Mouse (Mus musculus) ovary, adult 18-20 months (tissue): ENCODE measurements around the gene Speg.
A peak's percentile ranks its signal among the peaks of the same experiment; 100 is the strongest.

Experiments used
- DNase-seq: peaks from one replicate; pipeline ENCODE4 v3.0.0; 2022; ENCODE audit warnings: low spot score, mixed read lengths

The Speg gene

GRCm38 (mm10) chr1:75393846-75394245 lies 18.7 kb downstream of the Speg start:
- no peak for DNase-seq

DNA sequence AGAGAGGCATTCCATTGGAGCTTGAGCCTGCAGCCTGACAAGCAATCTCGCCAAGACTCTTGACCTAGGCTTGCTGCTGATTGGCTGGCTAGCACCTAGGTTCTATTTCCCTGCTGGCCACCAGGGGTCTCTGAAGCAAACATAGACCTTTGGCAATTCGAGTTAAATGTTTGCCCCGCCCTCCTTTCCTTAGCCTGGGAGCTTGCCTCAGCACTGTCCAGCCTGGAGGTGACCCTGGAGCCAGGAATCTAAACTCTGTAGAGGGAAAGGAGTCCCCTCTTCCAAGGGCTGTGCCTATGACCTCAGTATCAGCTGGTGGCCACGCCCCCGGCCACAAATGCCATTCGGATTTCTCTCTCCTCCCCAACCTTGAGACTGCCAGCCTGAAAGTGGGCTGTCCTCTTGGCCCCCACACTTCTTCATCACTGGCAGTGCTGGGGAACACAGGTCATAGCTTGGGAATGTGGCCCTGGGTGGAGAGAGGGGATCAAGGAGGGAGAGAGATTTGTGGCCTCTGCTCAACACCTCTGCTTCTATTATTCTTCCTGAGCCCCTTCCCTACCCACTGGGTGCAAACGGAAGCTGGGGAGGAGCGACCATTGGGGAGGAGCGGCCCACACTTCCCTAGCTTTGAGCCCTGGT lies 23.8 kb downstream of the Speg start:
- peak; percentile 72 for DNase-seq

DNA sequence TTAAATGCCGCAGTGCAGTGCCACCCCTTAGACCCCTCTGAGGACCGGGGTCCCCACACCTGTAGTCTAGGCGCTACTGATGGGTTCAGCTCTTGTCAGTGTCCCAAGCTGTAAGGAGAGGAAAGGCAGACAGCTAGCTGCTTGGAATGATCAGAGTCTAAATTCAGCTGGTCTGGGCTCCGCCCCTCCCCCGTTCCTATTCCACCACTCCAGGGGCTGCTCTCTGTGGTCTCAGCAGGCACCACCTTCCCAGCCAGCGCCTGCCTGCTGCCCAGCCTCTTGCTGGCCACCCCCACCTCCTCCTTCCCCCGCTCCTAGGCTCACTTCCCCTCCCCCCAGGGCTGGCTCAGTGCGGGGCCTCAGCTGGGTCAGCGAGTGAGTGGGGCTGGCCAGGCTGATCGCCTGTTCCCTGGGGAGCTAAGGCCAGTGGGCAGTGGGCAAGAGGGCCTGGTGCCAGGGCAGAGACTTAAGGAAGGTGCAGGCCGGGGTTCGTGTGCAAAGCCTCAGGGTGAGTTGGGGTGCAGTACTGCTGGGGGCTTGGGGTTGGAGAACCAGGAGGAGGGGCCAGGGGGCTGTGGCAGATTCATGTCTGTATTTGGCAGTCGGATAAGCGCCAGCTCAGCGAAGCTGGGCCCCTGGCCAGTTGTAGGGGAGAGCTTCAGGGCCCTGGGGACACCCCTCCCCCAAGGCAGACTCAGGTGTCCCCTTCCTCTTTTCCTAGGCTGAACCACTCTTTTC lies 24.8 kb downstream of the Speg start:
- DNase-seq: peak; percentile 41

- DNase-seq: no peak
Measured at GRCm38 (mm10) chr1:75400493-75401115, 25.5 kb downstream of the Speg start.

DNA sequence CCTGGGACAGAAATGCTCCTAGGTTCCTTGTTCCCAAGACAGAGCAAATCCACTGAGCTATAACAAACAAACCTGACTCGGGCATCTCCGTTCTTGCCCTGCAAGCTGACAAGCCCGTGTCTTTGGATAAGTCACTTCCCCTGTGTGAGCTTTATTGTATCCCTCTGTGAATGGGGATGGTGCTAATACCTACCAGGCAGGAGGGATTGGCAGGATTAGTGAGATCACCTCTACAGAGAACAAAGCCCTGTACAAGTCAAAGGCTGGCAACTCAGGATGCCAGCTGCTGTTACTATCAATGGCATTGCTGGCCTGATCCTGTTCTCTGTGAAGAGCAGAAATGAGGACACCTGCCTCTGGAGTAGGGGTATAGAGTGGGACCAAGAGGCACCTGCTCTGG lies 30.4 kb downstream of the Speg start:
- no peak for DNase-seq

DNA sequence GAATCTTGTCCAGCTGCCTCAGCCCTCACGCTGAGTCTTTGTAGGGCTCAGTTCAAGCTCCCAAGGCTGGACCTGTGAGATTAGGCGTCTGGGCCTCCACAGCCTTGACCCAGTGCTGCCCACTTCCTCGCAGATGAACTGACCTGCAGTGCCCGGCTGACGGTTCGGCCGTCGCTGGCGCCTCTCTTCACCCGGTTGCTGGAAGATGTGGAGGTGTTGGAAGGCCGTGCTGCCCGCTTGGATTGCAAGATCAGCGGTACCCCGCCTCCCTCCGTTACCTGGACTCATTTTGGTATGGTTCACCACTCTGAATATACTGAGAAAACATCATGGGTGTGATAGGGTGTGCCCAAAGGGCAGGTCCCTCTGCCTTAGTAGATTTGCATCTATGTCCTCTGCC lies 31.1 kb downstream of the Speg start:
- DNase-seq: no peak

DNA sequence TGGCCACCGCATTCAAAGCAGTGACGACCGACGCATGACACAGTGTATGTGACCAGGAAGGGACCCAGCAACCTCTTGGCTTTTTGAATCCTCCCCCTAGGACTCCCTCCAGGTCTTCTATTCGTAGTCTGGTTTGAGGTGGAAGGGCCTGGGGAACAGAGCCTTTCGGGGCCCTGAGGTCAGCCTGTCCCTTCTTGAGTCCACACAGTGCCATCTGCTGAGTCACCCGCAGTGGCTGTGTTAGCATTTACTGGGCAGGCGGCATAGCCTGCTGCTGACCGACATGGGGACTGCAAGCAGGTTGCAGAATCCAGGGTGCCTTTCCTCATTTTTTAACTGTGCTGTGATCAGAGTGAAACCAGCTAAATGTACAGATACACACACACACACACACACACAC lies 32.0 kb downstream of the Speg start:
- no peak for DNase-seq

- no peak for DNase-seq
Measured at GRCm38 (mm10) chr1:75408210-75408609, 33.1 kb downstream of the Speg start.

DNA sequence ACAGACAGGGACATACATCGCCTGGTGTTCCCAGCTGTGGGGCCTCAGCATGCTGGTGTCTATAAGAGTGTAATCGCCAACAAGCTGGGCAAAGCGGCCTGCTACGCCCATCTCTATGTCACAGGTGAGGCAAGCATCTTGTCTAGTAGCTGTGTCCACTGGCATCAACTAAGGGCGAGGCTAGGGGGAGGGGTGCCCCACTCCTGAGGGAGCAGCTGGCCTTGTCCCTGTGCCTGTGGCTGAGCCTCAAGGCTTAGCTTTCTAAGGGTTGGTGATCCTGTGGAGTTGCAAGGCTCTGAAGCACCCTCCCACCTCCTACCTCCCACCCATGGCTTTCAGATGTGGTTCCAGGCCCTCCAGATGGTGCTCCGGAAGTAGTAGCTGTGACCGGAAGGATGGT lies 34.9 kb downstream of the Speg start:
- no peak for DNase-seq

DNA sequence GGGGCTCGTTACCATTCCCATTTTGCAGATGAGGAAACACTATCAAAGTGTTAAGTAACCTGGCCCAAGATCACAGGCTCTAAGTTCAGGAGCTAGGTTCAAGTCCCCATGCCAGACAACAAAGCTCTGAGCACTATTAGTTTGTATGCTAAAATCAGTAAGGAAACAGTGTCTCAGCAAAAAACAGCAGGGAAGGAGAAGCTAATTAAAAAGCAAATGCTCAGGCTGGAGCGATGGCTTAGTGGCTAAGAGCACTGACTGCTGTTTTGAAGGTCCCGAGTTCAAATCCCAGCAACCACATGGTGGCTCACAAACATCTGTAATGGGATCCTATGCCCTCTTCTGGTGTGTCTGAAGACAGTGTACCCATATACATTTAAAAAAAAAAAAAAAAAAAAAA lies 37.1 kb downstream of the Speg start:
- DNase-seq: no peak

- no peak for DNase-seq
Measured at GRCm38 (mm10) chr1:75413749-75414148, 38.7 kb downstream of the Speg start.

GRCm38 (mm10) chr1:75421794-75422193 lies 46.7 kb downstream of the Speg start:
- DNase-seq: no peak

GRCm38 (mm10) chr1:75422216-75422822 lies 47.2 kb downstream of the Speg start:
- DNase-seq: no peak

GRCm38 (mm10) chr1:75422823-75423471 lies 47.9 kb downstream of the Speg start:
- DNase-seq: no peak

DNA sequence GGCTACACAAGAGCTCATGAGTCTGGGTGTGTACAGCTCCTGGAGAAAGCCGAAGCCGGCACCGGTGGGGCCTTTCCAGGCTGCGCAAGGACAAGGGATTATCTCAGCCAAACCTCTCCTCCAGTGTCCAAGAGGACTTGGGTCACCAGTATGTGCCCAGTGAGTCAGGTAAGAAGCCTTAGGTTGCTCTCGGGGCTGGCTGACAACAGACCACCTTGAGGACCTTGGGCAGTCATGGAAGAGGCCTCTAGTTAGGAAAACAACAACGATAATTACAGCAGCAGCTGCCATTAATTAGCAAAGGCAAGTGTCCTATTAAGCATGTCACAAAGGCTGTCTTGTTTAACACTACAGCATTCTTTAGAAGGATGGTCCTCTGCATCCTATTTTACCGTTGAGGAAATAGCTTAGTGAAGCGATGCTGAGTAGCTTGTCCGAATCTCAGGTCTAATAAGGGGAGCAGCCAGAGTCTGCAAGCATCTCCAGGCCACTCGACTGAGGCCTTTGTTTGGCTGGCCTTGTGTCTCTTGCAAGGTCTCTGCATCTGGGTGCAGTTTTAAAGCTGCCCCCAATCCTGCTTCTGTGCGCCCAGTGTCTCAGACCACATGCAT lies 48.8 kb downstream of the Speg start:
- no peak for DNase-seq

DNA sequence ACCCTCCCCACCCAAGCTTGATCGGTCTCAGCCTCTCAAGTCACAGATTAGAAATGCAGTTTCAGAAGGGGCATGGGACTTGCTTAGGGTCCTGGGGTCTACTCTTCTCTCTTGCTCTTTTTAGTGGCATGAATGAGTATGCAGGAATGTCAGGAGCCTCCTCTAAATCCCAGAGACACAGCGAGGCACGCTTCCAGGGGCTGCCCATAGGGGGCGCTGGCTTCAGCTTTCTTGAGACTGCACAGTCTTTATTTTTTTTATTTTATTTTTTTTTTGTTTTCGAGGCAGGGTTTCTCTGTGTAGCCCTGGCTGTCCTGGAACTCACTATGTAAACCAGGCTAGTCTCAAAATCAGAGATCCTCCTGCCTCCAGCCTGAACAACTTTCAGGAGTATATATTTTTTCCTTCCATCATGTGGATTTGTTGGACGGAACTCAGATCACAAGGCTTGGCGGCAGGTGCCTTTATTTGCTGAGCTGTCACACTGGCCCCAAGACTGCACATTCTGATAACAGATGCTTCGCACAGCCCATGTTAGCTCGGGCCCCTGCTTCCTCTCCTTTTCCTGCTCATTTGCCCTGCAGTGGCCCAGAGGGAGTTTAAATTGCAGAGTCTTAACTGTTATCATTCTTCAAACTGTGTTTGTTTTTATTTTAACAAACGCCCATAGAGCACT lies 50.8 kb downstream of the Speg start:
- no peak for DNase-seq

DNA sequence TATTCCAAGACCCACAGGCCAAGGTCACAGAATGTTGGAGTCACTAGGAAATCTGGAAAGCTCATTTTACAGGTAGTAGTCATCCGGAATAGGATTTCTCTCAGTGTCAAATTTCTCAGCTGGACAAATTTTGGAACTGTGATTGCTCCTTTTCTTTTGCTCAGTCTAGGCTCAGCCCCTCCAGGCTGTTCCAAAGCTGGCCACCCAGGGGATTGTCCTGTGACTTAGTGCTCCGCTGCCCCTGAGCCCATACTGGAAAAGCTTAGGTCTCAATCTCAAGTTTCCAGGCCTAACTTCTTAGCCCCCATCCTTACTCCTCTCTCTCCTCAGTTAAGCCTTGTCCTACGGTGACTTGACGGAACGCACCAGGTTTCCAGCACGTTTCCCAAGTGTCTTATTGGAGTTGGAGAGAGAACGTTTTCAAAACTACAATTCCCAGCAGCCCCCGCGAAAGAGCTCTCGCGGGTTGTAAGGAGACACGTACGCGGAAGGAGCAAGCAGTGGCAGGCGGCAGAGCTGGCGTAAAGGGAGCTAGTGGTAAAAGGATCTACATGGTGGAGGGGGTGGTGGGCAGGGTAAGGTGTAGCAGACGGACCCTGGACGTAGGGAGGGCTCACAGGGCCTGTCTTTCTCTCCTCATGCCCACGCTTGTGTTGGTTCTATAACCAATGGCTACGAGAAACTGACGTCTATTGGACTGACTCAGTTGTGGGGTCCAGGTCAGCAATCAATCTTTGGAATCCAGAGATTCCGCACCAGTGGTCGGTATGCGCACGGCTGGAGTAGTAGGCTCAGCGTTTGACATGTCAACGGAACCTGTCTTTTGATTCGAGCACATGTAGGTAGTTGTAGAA lies 60.6 kb downstream of the Speg start, which contains the start of gene Gmppa:
Gene Gmppa, plus strand, starts transcription at position 456 of the 854 bp plus-strand sequence.
- DNase-seq: peak; percentile 71

DNA sequence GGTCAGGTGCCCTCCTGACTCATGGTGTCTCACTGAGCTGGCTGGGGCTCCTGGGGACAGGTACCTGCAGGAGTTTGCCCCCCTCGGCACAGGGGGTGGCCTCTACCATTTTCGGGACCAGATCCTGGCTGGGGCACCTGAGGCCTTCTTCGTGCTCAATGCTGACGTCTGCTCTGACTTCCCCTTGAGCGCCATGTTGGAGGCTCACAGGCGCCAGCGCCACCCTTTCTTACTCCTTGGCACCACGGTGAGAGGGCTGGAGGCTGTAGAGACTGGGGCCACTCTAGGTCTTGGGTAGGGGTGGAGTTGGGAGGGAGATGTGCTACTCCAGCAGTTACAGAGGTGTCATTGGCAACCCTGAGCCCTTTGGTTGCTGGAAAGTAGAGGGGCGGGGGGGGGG lies 63.7 kb downstream of the Speg start:
- no peak for DNase-seq

- DNase-seq: no peak
Measured at GRCm38 (mm10) chr1:75440661-75441060, 65.6 kb downstream of the Speg start.

DNA sequence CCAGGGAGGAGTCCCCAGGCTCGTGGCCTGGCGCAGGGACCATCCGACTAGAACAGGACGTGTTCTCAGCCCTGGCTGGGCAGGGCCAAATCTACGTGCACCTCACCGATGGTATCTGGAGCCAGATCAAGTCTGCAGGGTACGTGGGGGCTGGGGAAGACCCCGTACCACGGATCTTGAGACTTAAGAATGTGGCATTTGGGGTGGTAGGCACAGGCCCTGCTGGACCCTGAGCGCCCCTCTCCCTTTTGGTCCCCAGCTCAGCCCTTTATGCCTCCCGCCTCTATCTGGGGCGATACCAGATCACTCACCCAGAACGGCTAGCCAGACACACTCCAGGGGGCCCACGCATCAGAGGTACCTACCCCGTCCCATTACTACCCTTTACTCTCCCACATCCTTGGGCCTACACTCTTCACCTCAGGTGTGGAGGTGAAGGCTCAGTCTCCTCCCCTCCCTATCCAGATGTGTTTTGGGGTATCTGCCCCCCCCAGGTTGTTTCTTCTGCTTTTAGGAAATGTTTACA lies 66.4 kb downstream of the Speg start:
- DNase-seq: no peak
